Mouse (Mus musculus) neutrophil, adult 5-6 weeks (primary cell): ENCODE data around the gene Gm20388. TPM values are rescaled to one million over a fixed set of nuclear protein-coding genes. Genes with fewer than 3 reads are reported as not detected.

Experiments used
- ATAC-seq: fragments of 151-379, 151-347 bp; 2 replicates; pipeline ENCODE4 v1.8.0; 2017; ENCODE audit warnings: mild to moderate bottlenecking, moderate TSS enrichment; ENCODE audit not compliant: insufficient number of reproducible peaks, poor library complexity, low FRiP score, severe bottlenecking; ENCODE audit errors: extremely low read depth
- total RNA-seq: library from RNA; stranded (forward); fragments of 200-1000 nt; gene quantifications from 2 replicates; pipeline ENCODE4 v1.2.3, GENCODE M21; 2017

The Gm20388 gene
- total RNA-seq, 1 experiment from 2014 or later, result 10.8 TPM

GRCm38 (mm10) chr8:122856288-122856687 is 2945.6 kb downstream of the Gm20388 start:
- no peak for ATAC-seq

- ATAC-seq, result no peak
Measured at GRCm38 (mm10) chr8:122859843-122860242, 2949.2 kb downstream of the Gm20388 start.

GRCm38 (mm10) chr8:122864719-122865129 is 2954.1 kb downstream of the Gm20388 start:
- ATAC-seq, result no peak

GRCm38 (mm10) chr8:122865441-122865840 is 2954.8 kb downstream of the Gm20388 start:
- ATAC-seq, result no peak

GRCm38 (mm10) chr8:122866231-122866630 is 2955.6 kb downstream of the Gm20388 start:
- no peak for ATAC-seq

GRCm38 (mm10) chr8:122867982-122868381 is 2957.3 kb downstream of the Gm20388 start:
- no peak for ATAC-seq

- peak; percentile 85 for ATAC-seq
Measured at GRCm38 (mm10) chr8:122870377-122870863, 2959.8 kb downstream of the Gm20388 start.

- no peak for ATAC-seq
Measured at GRCm38 (mm10) chr8:122871663-122872062, 2961.0 kb downstream of the Gm20388 start.

- no peak for ATAC-seq
Measured at GRCm38 (mm10) chr8:122873171-122873570, 2962.5 kb downstream of the Gm20388 start.

- ATAC-seq, result no peak
Measured at GRCm38 (mm10) chr8:122875186-122875585, 2964.5 kb downstream of the Gm20388 start.

GRCm38 (mm10) chr8:122878231-122878630 is 2967.6 kb downstream of the Gm20388 start:
- no peak for ATAC-seq

- no peak for ATAC-seq
Measured at GRCm38 (mm10) chr8:122880302-122880701, 2969.7 kb downstream of the Gm20388 start.

- ATAC-seq, result no peak
Measured at GRCm38 (mm10) chr8:122883671-122884070, 2973.0 kb downstream of the Gm20388 start.

GRCm38 (mm10) chr8:122891440-122891839 is 2980.8 kb downstream of the Gm20388 start:
- ATAC-seq, result no peak

GRCm38 (mm10) chr8:122893451-122893850 is 2982.8 kb downstream of the Gm20388 start:
- no peak for ATAC-seq

- ATAC-seq, result no peak
Measured at GRCm38 (mm10) chr8:122896317-122896716, 2985.7 kb downstream of the Gm20388 start.

- ATAC-seq, result no peak
Measured at GRCm38 (mm10) chr8:122897200-122897599, 2986.6 kb downstream of the Gm20388 start.

- no peak for ATAC-seq
Measured at GRCm38 (mm10) chr8:122898018-122898417, 2987.4 kb downstream of the Gm20388 start.

GRCm38 (mm10) chr8:122898473-122898872 is 2987.8 kb downstream of the Gm20388 start:
- ATAC-seq, result peak; percentile 50

GRCm38 (mm10) chr8:122899085-122899484 is 2988.4 kb downstream of the Gm20388 start:
- ATAC-seq, result no peak

GRCm38 (mm10) chr8:122901476-122901875 is 2990.8 kb downstream of the Gm20388 start:
- no peak for ATAC-seq
